Mouse (Mus musculus): ENCODE measurements around the gene Rab34. TPM values are rescaled to one million over a fixed set of nuclear protein-coding genes. Genes with fewer than 3 reads are reported as not detected.
A peak's percentile ranks its signal among the peaks of the same experiment; 100 is the strongest.

The Rab34 gene
- polyA plus RNA-seq, 1 experiment from 2014 or later, result 73.4 TPM

DNA sequence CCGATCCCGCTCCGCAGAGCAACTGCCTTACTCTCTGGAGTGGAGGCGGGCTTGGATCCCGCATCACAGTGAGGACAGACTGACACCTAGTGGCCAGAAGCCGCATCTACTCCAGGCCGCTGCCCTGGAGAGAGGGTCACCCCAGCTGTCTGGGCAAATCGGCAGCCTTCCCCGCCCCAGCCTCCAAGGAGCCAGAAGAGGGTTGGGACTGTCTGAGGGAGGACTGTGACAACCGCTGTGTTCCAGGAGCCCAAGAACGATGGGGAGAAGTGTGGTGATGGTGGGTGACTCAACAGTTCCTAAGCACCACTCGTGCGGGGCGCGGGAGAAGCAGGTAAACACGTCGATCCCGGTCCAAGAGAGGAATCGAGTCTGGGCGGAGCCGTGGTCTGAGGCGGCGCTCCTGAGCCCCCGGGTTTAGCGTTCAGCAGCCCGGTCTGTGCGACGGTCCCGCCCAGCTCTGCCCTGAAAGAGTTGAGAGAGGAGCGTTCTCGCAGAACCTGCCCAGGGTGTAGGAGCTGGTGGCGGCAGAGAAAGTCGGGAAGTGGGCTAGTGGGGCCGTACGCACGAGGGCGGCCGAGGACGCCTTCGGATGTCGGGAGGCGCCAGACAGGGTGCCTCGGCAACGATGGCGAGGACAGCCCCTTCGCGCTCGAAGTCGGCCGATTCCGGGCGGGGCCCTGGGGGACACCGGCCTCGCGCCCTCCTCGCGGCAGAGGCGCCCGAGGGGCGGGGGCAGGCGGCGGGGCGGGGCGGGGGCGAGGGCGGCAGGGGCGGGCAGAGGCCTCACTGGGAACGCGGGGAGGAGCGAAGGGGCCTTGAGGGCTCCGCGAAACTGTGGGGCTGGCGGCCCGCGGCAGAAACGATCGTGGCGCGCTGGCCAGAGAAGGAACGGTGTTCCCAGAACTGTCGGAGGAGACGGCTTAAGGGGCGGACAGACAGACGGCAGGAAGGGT, 10.0 kb upstream of the Rab34 start:
- Histone ChIP-seq H3K36me3 (ENCODE audit: control insufficient read depth, insufficient read depth, low read length) (peaks cover 3% of the 10 kb centered on the region), H3K4me1 (ENCODE audit: control insufficient read depth, insufficient read depth, low read length) (peaks cover 50% of the 10 kb centered on the region), H3K9me3 (ENCODE audit: control insufficient read depth, low read length) (no peaks in the 10 kb centered on the region), H3K9ac (ENCODE audit: low read depth, low read length) (peak overlapping the region; percentile 89), H3K27ac (ENCODE audit: low read length) (peak overlapping the region; percentile 99), H3K4me2 (ENCODE audit: low read depth, low read length) (peak overlapping the region; percentile 94), H3K27me3 (replicated peaks; ENCODE audit: control insufficient read depth, insufficient read depth, low read length) (no peaks in the 10 kb centered on the region), H3K4me3 (ENCODE audit: low read length) (peak overlapping the region; percentile 73)
- ATAC-seq, result peak; percentile 86
- under 1% methylated on average over 68 of the region's 84 CpGs for WGBS

DNA sequence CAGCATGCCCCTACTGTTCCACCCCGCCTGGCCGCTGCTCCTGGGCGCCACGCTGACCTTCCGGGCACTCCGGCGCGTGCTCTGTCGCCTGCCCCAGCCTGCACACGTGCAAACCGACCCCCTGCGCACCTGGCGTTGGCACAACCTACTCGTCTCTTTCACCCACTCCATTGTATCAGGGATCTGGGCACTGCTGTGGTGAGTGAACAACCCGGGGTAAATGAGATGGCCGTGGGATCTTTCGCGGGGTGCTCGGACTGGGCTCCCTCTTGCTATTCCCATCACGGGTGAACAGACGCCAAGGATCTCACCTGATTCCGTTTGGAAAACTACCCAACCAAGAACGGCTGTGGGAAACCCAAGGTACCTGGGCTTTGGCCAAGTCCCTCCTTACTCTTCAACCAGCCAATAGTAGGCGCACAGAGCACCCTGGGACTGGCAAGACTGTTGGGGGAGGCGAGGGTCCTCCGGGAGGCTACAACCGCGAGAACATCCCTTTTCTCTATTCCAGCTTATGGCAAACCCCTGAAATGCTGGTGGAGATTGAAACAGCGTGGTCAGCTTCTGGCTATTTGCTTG, 9.3 kb upstream of the Rab34 start:
- H3K4me3 ChIP-seq (ENCODE audit: low read length), result peak overlapping the region; percentile 73
- peak overlapping the region; percentile 99 for H3K27ac ChIP-seq (ENCODE audit: low read length)
- H3K36me3 ChIP-seq (ENCODE audit: control insufficient read depth, insufficient read depth, low read length), result peaks cover 3% of the 10 kb centered on the region
- H3K9ac ChIP-seq (ENCODE audit: low read depth, low read length), result peak overlapping the region; percentile 89
- no peaks in the 10 kb centered on the region for H3K27me3 ChIP-seq (replicated peaks; ENCODE audit: control insufficient read depth, insufficient read depth, low read length)
- H3K4me2 ChIP-seq (ENCODE audit: low read depth, low read length), result peak overlapping the region; percentile 94
- H3K4me1 ChIP-seq (ENCODE audit: control insufficient read depth, insufficient read depth, low read length), result peaks cover 50% of the 10 kb centered on the region
- no peaks in the 10 kb centered on the region for H3K9me3 ChIP-seq (ENCODE audit: control insufficient read depth, low read length)
- WGBS, result under 1% methylated on average over 29 of the region's 29 CpGs
- ATAC-seq, result peak; percentile 8

DNA sequence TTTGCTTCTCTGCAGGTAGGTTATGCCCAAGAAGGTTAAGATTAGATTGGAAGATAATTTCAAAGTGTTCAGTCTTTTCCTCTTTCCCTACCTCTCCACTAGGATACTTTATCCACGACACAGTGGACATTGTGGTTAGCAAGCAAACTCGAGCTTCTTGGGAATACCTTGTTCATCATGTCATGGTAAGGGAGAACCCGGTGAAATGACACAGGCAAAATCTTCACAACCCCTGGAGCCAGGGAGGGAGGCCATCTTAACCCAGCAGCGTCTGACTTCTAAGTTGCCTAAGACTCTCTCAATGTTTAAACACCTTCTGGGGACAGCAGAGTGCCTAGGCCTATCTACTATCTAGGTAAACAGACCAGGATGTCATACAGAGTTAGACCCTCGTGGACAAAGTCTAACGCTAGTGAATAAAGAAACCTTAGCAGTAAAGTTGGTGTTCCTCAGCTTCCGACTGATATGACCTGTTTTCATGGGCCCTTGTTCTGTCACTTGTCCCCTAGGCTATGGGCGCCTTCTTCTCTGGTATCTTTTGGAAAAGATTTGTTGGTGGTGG, 8.7 kb upstream of the Rab34 start:
- ATAC-seq, result no peak
- H3K4me1 ChIP-seq (ENCODE audit: control insufficient read depth, insufficient read depth, low read length), result peaks cover 50% of the 10 kb centered on the region

DNA sequence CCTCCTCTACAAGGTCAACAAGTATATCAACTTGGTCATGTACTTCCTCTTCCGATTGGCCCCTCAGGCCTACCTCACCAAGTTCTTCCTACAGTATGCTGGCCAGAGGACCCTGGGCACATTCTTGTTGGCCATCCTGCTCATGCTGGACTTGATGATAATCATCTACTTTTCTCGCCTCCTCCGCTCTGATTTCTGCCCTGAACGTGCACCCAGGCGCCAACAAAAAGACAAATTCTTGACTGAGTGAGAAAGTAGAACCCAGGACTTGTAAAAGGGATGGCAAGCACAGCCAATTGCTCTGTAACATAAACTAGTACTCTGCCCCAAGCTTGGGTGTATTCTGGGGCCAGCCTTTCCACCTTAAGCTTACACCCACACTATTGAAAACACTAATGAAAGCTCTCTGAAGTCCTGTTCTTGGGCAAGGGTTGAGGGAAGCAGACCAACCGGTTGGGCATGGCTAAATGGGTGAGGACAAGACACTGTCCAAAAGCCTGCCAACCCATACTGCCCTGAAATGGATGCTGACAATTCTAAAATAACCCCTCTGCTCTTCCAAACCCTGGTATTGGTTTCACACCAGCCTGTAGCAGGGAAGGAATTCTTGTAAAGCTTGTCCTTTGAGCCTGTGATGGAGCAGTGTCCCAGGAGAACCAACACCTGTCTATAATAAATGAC, 8.0 kb upstream of the Rab34 start:
- no peaks in the 10 kb centered on the region for H3K9me3 ChIP-seq (ENCODE audit: control insufficient read depth, low read length)
- WGBS, result 59% methylated on average over 6 of the region's 6 CpGs
- ATAC-seq, result no peak
- H3K4me2 ChIP-seq (ENCODE audit: low read depth, low read length), result peak overlapping the region; percentile 94
- H3K27me3 ChIP-seq (replicated peaks; ENCODE audit: control insufficient read depth, insufficient read depth, low read length), result no peaks in the 10 kb centered on the region
- H3K27ac ChIP-seq (ENCODE audit: low read length), result peak overlapping the region; percentile 99
- H3K9ac ChIP-seq (ENCODE audit: low read depth, low read length), result peak overlapping the region; percentile 43; the same call in 1 of the 2 replicates
- H3K4me1 ChIP-seq (ENCODE audit: control insufficient read depth, insufficient read depth, low read length), result peaks cover 46% of the 10 kb centered on the region
- H3K36me3 ChIP-seq (ENCODE audit: control insufficient read depth, insufficient read depth, low read length), result peaks cover 3% of the 10 kb centered on the region
- peak overlapping the region; percentile 73 for H3K4me3 ChIP-seq (ENCODE audit: low read length)

More for the DNA sequence above, 8.7 kb upstream of the Rab34 start:
- Histone ChIP-seq H3K4me2 (ENCODE audit: low read depth, low read length) (peak overlapping the region; percentile 94), H3K27me3 (replicated peaks; ENCODE audit: control insufficient read depth, insufficient read depth, low read length) (no peaks in the 10 kb centered on the region), H3K36me3 (ENCODE audit: control insufficient read depth, insufficient read depth, low read length) (peaks cover 3% of the 10 kb centered on the region), H3K4me3 (ENCODE audit: low read length) (peak overlapping the region; percentile 73), H3K27ac (ENCODE audit: low read length) (peak overlapping the region; percentile 99), H3K9ac (ENCODE audit: low read depth, low read length) (peak overlapping the region; percentile 89), H3K9me3 (ENCODE audit: control insufficient read depth, low read length) (no peaks in the 10 kb centered on the region)
- WGBS, result 20% methylated on average over 8 of the region's 8 CpGs

DNA sequence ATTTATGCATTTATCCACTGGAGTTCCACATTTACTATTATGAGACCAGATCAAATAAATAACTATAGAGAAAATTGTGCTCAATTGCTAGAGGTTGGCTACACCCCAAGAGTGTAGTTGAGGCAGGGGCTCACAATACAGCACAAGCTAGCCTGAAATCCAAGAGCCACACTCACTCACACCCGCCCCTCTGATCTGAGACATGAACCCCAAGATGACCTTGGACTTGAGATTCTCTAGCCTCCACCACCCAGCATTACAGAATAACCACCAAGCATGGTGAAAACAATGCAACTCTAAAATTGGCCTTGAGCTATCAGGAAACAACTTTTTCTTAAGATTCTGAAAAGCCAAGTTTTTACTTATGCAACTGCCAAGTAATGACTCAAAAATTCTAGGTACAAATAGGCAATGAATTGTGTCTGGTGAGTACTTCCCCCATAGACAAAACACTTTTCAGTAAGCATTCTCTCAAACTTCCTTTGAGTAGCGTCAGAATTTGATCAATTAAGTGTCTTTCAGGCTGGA, 6.3 kb upstream of the Rab34 start:
- Histone ChIP-seq H3K4me3 (ENCODE audit: low read length) (peak overlapping the region; percentile 94), H3K27me3 (replicated peaks; ENCODE audit: control insufficient read depth, insufficient read depth, low read length) (no peaks in the 10 kb centered on the region), H3K4me1 (ENCODE audit: control insufficient read depth, insufficient read depth, low read length) (peaks cover 41% of the 10 kb centered on the region), H3K9me3 (ENCODE audit: control insufficient read depth, low read length) (no peaks in the 10 kb centered on the region), H3K4me2 (ENCODE audit: low read depth, low read length) (peak overlapping the region; percentile 68), H3K27ac (ENCODE audit: low read length) (0 out of 2 replicates have a peak overlapping the region, but pooled peaks have one; percentile 13), H3K36me3 (ENCODE audit: control insufficient read depth, insufficient read depth, low read length) (peaks cover 3% of the 10 kb centered on the region), H3K9ac (ENCODE audit: low read depth, low read length) (peak overlapping the region; percentile 97)
- 35% methylated on average over 2 of the region's 2 CpGs for WGBS
- no peak for ATAC-seq

DNA sequence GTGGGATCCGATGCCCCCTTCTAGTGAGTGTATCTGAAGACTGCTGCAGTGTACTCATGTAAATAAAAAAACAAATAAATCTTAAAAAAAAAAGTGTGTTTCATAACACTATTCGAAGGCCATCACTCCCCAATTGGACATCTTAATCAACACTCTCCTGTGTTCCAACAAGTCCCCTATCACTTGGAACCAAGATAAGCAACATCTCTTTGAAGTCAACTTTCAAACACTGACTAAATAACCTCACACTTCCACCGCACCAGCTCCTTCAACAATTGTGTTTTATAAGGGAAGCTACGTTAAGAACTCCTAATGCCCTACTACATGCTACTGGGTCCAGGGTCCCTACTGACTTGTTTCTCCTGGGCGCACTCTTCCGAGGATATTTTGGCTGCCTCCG, 5.8 kb upstream of the Rab34 start:
- Histone ChIP-seq H3K27me3 (replicated peaks; ENCODE audit: control insufficient read depth, insufficient read depth, low read length) (no peaks in the 10 kb centered on the region), H3K4me2 (ENCODE audit: low read depth, low read length) (peak overlapping the region; percentile 68), H3K4me3 (ENCODE audit: low read length) (peak overlapping the region; percentile 94), H3K27ac (ENCODE audit: low read length) (peak overlapping the region; percentile 94), H3K9ac (ENCODE audit: low read depth, low read length) (peak overlapping the region; percentile 97), H3K9me3 (ENCODE audit: control insufficient read depth, low read length) (no peaks in the 10 kb centered on the region), H3K4me1 (ENCODE audit: control insufficient read depth, insufficient read depth, low read length) (peaks cover 36% of the 10 kb centered on the region), H3K36me3 (ENCODE audit: control insufficient read depth, insufficient read depth, low read length) (peaks cover 3% of the 10 kb centered on the region)
- WGBS, result 2% methylated on average over 7 of the region's 7 CpGs
- ATAC-seq, result no peak

DNA sequence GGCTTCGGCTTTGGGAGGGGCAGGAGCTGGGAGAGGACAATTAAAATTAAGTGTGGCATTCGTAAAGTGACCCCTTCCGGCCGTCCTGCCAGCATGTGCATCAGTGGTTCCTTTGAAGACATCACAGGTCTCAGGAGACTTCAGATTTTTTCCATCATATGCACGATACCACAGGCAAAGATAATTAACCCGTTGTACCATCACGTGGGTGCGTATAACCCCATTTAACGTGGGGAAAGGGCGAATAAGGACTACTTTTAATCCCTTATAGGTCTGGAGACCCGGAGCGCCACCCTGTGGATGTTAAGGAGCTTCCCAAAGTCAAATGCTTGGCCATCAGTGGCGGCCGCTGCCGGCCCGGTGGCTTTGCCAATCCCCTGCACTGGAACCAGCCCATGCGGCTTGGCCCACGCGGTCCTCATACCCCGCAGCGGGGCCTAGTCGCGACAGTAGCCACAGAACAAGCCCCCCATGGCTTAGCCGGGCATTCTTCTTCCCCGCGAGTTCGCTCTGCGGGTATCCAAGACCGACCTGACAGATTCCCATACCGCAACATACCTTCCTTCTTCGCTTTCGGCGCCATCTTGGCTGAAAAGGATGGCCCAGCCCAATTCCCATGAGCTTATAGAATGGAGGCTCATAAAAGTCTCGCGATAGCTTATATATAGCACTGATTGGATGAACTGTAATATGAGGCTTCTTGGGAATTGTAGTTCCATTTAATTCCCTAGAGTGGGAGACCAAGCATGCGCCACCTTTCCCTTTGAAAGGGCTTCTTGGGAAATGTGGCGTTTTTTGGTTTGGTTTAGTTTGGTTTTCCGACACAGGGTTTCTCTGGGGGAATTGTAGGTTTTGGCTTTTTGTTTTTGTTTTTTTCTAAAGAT, 5.0 kb upstream of the Rab34 start, which contains the start of gene Rpl23a:
Gene Rpl23a, minus strand, starts transcription at position 624 of the 884 bp plus-strand sequence.
- peaks cover 33% of the 10 kb centered on the region for H3K4me1 ChIP-seq (ENCODE audit: control insufficient read depth, insufficient read depth, low read length)
- no peaks in the 10 kb centered on the region for H3K27me3 ChIP-seq (replicated peaks; ENCODE audit: control insufficient read depth, insufficient read depth, low read length)
- H3K36me3 ChIP-seq (ENCODE audit: control insufficient read depth, insufficient read depth, low read length), result peaks cover 3% of the 10 kb centered on the region
- peak within 1 kb of the TSS; percentile 97 for H3K9ac ChIP-seq (ENCODE audit: low read depth, low read length)
- under 1% methylated on average over 38 of the region's 38 CpGs for WGBS
- peak; percentile 81 for ATAC-seq
- no peaks in the 10 kb centered on the region for H3K9me3 ChIP-seq (ENCODE audit: control insufficient read depth, low read length)
- peak within 1 kb of the TSS; percentile 68 for H3K4me2 ChIP-seq (ENCODE audit: low read depth, low read length)
- peak within 1 kb of the TSS; percentile 94 for H3K4me3 ChIP-seq (ENCODE audit: low read length)
- peak within 1 kb of the TSS; percentile 94 for H3K27ac ChIP-seq (ENCODE audit: low read length)

DNA sequence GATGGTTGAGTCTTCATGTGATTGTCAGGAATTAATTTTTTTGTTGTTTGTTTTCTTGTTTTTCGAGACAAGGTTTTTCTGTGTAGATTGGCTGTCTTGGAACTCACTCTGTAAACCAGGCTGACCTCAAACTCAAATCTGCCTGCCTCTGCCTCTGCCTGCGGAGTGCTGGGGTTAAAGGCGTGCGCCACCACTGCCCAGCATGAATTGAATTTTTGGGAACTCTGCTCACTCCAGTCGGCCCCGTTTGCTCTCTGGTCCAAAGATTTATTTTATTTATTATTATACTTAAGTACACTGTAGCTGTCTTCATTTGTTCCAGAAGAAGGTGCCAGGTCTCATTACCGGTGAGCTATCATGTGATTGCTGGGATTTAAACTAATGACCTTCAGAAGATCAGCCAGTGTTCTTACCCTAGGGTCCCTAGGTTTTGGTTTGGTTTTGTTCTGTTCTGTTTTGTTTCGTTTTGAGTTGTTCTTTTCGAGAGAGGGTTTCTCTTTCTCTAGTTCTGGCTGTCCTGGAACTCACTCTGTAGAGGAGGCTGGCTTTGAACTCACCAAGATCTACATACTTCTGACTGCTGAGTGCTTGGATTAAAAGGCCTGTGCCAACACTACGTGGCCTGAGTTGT, 4.2 kb upstream of the Rab34 start:
- no peak overlapping the region for H3K9ac ChIP-seq (ENCODE audit: low read depth, low read length)

More for the DNA sequence above, 4.2 kb upstream of the Rab34 start:
- 52% methylated on average over 10 of the region's 10 CpGs for WGBS
- no peaks in the 10 kb centered on the region for H3K9me3 ChIP-seq (ENCODE audit: control insufficient read depth, low read length)
- no peak for ATAC-seq
- no peak overlapping the region for H3K27ac ChIP-seq (ENCODE audit: low read length)
- H3K4me3 ChIP-seq (ENCODE audit: low read length), result peak overlapping the region; percentile 94
- H3K36me3 ChIP-seq (ENCODE audit: control insufficient read depth, insufficient read depth, low read length), result peaks cover 3% of the 10 kb centered on the region
- peak overlapping the region; percentile 35 for H3K4me2 ChIP-seq (ENCODE audit: low read depth, low read length)
- no peaks in the 10 kb centered on the region for H3K27me3 ChIP-seq (replicated peaks; ENCODE audit: control insufficient read depth, insufficient read depth, low read length)
- peaks cover 32% of the 10 kb centered on the region for H3K4me1 ChIP-seq (ENCODE audit: control insufficient read depth, insufficient read depth, low read length)

Data from intestine, embryonic 16.5 days (tissue).